Mouse (Mus musculus) C2C12 (cell line): ENCODE measurements at regions not wholly inside any gene's neighbourhood (a gene's known extent, or its start where the extent isn't known, plus 50 kb on each side); places are given as distances from the start of the nearest gene placed in this dataset.

Experiments used
- CEBPB ChIP-seq: IDR thresholded peaks from one replicate; pipeline ENCODE4 v1.6.1; 2011; ENCODE audit warnings: low read depth, mild to moderate bottlenecking, control low read depth, moderate library complexity
- CTCF ChIP-seq: IDR thresholded peaks from one replicate; pipeline ENCODE4 v1.5.1; 2011; ENCODE audit not compliant: control insufficient read depth, insufficient read depth, insufficient read length
- FOSL1 ChIP-seq: IDR thresholded peaks from one replicate; pipeline ENCODE4 v1.8.0; 2011; ENCODE audit warnings: mild to moderate bottlenecking, low read length; ENCODE audit not compliant: poor library complexity, insufficient read depth, severe bottlenecking
- MAX ChIP-seq: IDR thresholded peaks from one replicate; pipeline ENCODE4 v1.6.1; 2011; ENCODE audit warnings: mild to moderate bottlenecking, control low read depth
- MYOD1 ChIP-seq: IDR thresholded peaks from one replicate; pipeline ENCODE4 v1.6.1; 2011; ENCODE audit warnings: low read depth; ENCODE audit not compliant: control insufficient read depth, insufficient read length
- MYOG ChIP-seq: IDR thresholded peaks from one replicate; pipeline ENCODE4 v1.6.1; 2011; ENCODE audit not compliant: control insufficient read depth, insufficient read length; ENCODE audit errors: extremely low read depth
- USF1 ChIP-seq: IDR thresholded peaks from one replicate; pipeline ENCODE4 v1.6.1; 2011; ENCODE audit warnings: low read depth, mild to moderate bottlenecking, control low read depth, moderate library complexity

- TF ChIP-seq USF1 (no peak), CTCF (no peak), MYOD1 (no peak), MAX (no peak), MYOG (no peak), CEBPB (no peak), FOSL1 (no peak)
Observed at GRCm38 (mm10) chr5:47479908-47480307, 503.0 kb upstream of the Slit2 start.
